Mouse (Mus musculus) CH12.LX (cell line): ENCODE measurements at regions not wholly inside any gene's neighbourhood (a gene's known extent, or its start where the extent isn't known, plus 50 kb on each side); places are given as distances from the start of the nearest gene placed in this dataset.

ENCODE experiments used
- CHD1 ChIP-seq: IDR thresholded peaks from 2 replicates; pipeline ENCODE4 v1.6.1; 2012; ENCODE audit warnings: low read depth, low read length, improper control_type of control experiment, inconsistent platforms
- CHD2 ChIP-seq: IDR thresholded peaks from 2 replicates; pipeline ENCODE4 v1.6.1; 2011; ENCODE audit warnings: low read length, improper control_type of control experiment
- CTCF ChIP-seq, 2 experiments: IDR thresholded peaks in 1 of 2; conservative IDR thresholded peaks in 1 of 2; 2 replicates each; pipeline ENCODE4 v1.5.1; 2011 to 2012; ENCODE audit warnings: low read depth in 2 of 2, low read length in 2 of 2, improper control_type of control experiment in 1 of 2, inconsistent platforms in 1 of 2, mild to moderate bottlenecking in 1 of 2, moderate library complexity in 1 of 2
- E2F4 ChIP-seq: IDR thresholded peaks from 2 replicates; pipeline ENCODE4 v1.6.1; 2011; ENCODE audit warnings: low read depth, low read length, improper control_type of control experiment; ENCODE audit not compliant: insufficient replicate concordance
- EP300 ChIP-seq: IDR thresholded peaks from 2 replicates; pipeline ENCODE4 v1.6.1; 2011; ENCODE audit warnings: low read length, improper control_type of control experiment
- ETS1 ChIP-seq: conservative IDR thresholded peaks from 2 replicates; pipeline ENCODE4 v1.6.1; 2012; ENCODE audit warnings: low read depth, mild to moderate bottlenecking, inconsistent platforms, low read length, improper control_type of control experiment, moderate library complexity
- JUND ChIP-seq: conservative IDR thresholded peaks from 2 replicates; pipeline ENCODE4 v1.6.1; 2011; ENCODE audit warnings: low read depth, low read length, improper control_type of control experiment
- MEF2A ChIP-seq: IDR thresholded peaks from 2 replicates; pipeline ENCODE4 v1.6.1; 2014; ENCODE audit warnings: low read depth, mild to moderate bottlenecking, inconsistent platforms, low read length, improper control_type of control experiment, borderline replicate concordance
- POLR2A ChIP-seq: IDR thresholded peaks from 2 replicates; pipeline ENCODE4 v1.6.1; 2011; ENCODE audit warnings: low read depth, mild to moderate bottlenecking, improper control_type of control experiment, low read length
- SMC3 ChIP-seq: IDR thresholded peaks from 2 replicates; pipeline ENCODE4 v1.6.1; 2011; ENCODE audit warnings: low read depth, low read length, improper control_type of control experiment
- TCF12 ChIP-seq: IDR thresholded peaks from 2 replicates; pipeline ENCODE4 v1.6.1; 2014; ENCODE audit warnings: low read depth, mild to moderate bottlenecking, inconsistent platforms, low read length, improper control_type of control experiment
- UBTF ChIP-seq: IDR thresholded peaks from 2 replicates; pipeline ENCODE4 v1.6.1; 2012; ENCODE audit warnings: low read depth, mild to moderate bottlenecking, inconsistent platforms, low read length, improper control_type of control experiment, moderate library complexity
- ZMIZ1 ChIP-seq: IDR thresholded peaks from 2 replicates; pipeline ENCODE4 v1.6.1; 2012; ENCODE audit warnings: low read depth, mild to moderate bottlenecking, inconsistent platforms, low read length, improper control_type of control experiment
- ZNF384 ChIP-seq: IDR thresholded peaks from 2 replicates; pipeline ENCODE4 v1.6.1; 2012; ENCODE audit warnings: low read depth, low read length, improper control_type of control experiment, inconsistent platforms

DNA sequence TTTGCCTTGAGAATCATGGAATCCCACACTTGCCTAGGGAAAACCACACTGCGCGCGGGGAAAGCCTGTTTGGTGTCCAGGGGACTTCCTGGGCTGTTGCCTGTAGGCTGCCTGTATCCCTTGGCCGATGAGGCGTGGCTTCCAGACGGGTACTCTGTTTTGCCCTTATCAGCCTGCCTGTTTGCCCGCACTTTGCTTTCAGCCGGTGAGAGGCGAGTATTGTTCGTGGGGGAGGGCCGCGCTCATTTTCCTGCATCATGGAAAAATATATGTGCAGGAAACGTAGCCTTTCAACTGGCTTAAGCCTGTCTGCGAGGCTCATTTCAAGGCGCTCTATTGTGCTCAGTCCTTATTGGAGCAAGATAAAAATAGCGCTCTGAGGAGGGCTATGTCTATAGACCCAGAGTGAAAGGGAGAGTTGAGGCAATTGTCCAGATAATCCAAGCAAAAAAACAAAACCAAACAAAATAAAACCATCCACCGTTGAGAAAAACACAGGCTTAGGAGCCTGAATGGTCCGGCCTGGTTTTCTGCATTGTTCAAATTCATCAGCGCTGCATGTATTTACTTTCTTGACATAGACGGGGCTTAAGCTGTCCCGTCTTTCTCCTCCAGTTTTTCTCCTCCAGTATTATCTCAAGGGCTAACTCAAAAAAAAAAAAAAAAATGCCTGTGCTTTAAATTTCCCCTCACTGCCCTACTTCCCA is 67.9 kb downstream of the Klf5 start:
- no peak for TF ChIP-seq MEF2A
- TF ChIP-seq CTCF (conservative IDR thresholded peaks at IDR 0.05 in 1 of 2, IDR thresholded peaks at IDR 0.05 in 1 of 2; ENCODE audit: low read depth in 2 of 2, low read length in 2 of 2): no peak
- no peak for TF ChIP-seq CHD2
- TF ChIP-seq EP300: no peak
- TF ChIP-seq TCF12: no peak
- no peak for TF ChIP-seq POLR2A
- no peak for TF ChIP-seq CHD1
- TF ChIP-seq JUND: no peak
- TF ChIP-seq UBTF: no peak
- no peak for TF ChIP-seq ZMIZ1
- TF ChIP-seq E2F4: no peak
- no peak for TF ChIP-seq ZNF384
- no peak for TF ChIP-seq SMC3
- TF ChIP-seq ETS1: no peak
